Mouse (Mus musculus): Measurements from ENCODE around the gene Tspo. TPM values are rescaled to one million over a fixed set of nuclear protein-coding genes. Genes with fewer than 3 reads are reported as not detected.

The Tspo gene
- polyA plus RNA-seq (2014; fragmentation: Illumina TruSeq; extraction: RNeasy Lipid Tissue Mini Kit (QIAGEN cat#74804); ENCODE audit: low read depth, low replicate concordance), result 0.28 TPM

DNA sequence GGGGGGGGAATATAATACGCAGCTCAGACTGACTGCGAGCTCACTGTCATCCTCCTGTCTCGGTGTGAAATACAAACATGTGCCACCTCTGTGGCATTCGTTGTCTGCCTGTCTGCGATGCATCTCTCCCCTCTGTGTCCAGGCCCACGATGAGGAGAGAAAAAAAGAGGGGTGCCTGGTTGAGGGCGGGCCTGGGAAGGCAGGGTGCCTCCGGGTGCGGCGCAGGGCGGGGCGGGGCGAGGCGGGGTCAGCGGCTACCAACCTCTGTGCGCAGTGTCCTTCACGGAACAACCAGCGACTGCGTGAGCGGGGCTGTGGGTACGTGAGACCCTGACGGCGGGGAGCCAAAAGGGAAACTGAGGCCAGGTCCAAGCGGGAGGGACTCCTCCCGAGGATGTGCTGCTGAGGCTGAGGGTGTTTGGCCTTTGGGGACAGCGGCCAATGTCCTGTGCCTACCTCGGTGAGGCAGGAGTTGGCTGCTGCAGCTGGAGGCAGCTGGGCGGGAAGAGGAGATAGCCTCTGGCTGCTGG lies at the start of gene Tspo, which contains the start of gene Mcat:
Gene Tspo (plus strand): TSS at position 266 of the 530 bp plus-strand sequence.
Gene Mcat (minus strand): TSS at position 461 of the 530 bp plus-strand sequence.

DNA sequence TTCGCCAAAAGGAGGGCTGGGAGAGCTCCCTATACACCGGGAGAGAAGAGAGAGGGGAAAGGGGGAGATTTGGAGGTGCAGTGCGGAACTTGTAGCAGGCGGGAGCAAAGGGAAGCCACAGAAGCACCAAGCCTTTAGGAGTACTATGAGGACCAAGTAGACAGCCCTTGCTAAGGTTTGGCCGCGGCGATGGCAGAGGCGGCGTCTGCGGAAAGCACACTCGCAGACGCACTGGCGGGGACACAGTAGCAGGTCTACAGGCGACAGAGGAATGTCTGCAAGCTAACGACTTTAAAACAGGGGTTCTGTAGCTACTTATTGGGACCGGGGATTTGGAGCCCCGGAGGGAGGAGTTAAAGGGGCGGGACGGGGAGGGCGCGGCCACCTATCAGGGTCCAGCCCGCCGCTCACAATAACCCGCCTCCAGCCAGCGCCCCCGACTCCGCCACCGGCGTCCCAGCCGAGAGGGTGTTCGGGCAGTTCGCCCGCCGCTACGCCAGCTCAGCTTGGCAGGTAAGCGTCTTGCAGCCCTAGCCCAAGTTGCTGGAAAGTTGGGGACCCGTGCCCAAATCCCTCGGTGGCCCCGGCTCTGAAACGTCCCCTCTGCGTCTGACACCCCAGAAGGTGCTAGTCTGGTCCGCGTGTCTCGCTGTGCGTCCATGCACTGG lies 36.8 kb upstream of the Tspo start, which contains the start of gene Bik:
Gene Bik (plus strand): TSS at position 439 of the 668 bp plus-strand sequence.

DNA sequence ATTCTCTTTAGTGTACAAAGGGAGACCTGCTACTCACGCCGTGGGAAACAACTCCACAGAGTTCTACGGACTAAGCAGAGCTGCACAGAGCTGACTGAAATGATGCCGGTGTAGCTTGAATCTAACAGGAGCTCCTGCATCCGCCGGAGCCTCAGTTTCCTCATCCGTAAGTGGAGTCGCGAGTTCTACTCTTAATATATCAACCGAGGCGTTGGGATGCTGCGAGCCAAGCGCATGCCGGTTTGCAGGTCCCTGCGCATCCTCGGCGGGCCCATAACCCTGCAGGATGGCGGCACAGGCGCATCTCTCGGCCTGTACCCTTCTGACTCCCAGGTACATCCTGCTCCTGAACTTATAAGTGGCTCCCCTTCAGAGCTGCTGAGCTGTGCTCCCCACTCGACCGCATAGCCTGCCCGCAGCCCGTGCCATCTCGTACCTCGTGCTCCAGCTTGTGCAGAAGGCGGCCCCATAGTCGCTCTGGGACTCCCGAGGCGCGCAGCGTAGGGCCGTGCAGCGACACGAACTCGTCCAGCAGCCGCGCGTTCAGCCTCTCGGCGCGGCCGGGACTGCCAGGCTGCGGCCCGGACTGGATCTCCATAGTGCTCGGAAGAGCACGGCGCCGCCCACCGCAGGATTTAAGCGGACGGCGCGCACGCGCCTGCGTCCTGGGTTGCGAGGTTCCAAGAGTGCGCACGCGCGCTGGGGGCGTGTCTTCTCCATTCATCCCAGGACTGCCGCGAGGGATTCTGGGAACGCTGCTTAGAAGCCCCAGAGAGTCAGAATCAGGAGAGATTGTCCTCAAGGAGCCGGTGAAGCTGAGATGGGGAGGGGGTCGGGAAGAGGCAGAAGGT lies 31.3 kb downstream of the Tspo start, which contains the start of gene Ttll12:
Gene Ttll12 (minus strand): TSS at position 645 of the 851 bp plus-strand sequence.

Other genes starting within 250 kb of the Tspo start
- 34.5 TPM for gene Arfgap3, start 213.3 kb upstream of the Tspo start, polyA plus RNA-seq (2014; fragmentation: Illumina TruSeq; extraction: RNeasy Lipid Tissue Mini Kit (QIAGEN cat#74804); ENCODE audit: low read depth, low replicate concordance)
- 39.6 TPM for gene Pacsin2, start 99.0 kb upstream of the Tspo start, polyA plus RNA-seq (2014; fragmentation: Illumina TruSeq; extraction: RNeasy Lipid Tissue Mini Kit (QIAGEN cat#74804); ENCODE audit: low read depth, low replicate concordance)
- 11.8 TPM for gene Ttll1, start 52.7 kb upstream of the Tspo start, polyA plus RNA-seq (2014; fragmentation: Illumina TruSeq; extraction: RNeasy Lipid Tissue Mini Kit (QIAGEN cat#74804); ENCODE audit: low read depth, low replicate concordance)
- gene Bik, start 36.7 kb upstream of the Tspo start, polyA plus RNA-seq (2014; fragmentation: Illumina TruSeq; extraction: RNeasy Lipid Tissue Mini Kit (QIAGEN cat#74804); ENCODE audit: low read depth, low replicate concordance), result 0.78 TPM
- gene Mcat, start 195 bp downstream of the Tspo start, polyA plus RNA-seq (2014; fragmentation: Illumina TruSeq; extraction: RNeasy Lipid Tissue Mini Kit (QIAGEN cat#74804); ENCODE audit: low read depth, low replicate concordance), result 5.5 TPM
- gene Ttll12, start 31.6 kb downstream of the Tspo start, polyA plus RNA-seq (2014; fragmentation: Illumina TruSeq; extraction: RNeasy Lipid Tissue Mini Kit (QIAGEN cat#74804); ENCODE audit: low read depth, low replicate concordance), result 0.62 TPM
- gene Scube1, start 161.4 kb downstream of the Tspo start, polyA plus RNA-seq (2014; fragmentation: Illumina TruSeq; extraction: RNeasy Lipid Tissue Mini Kit (QIAGEN cat#74804); ENCODE audit: low read depth, low replicate concordance), result 0.15 TPM
- gene Mpped1, start 215.9 kb downstream of the Tspo start, polyA plus RNA-seq (2014; fragmentation: Illumina TruSeq; extraction: RNeasy Lipid Tissue Mini Kit (QIAGEN cat#74804); ENCODE audit: low read depth, low replicate concordance), result 0.69 TPM

Measured in testis, adult 10 weeks (tissue).